Mouse (Mus musculus) ES-E14 (cell line): ENCODE data around the gene Psma5. TPM values are rescaled to one million over a fixed set of nuclear protein-coding genes. Genes with fewer than 3 reads are reported as not detected.
A peak's percentile ranks its signal among the peaks of the same experiment; 100 is the strongest.

Experiments used
- DNase-seq: peaks from one replicate; pipeline ENCODE4 v3.0.0-alpha.2; 2013; ENCODE audit warnings: low read depth, low spot score
- H3K27ac ChIP-seq: 2 replicates; pipeline ENCODE4 v1.5.1; 2012; ENCODE audit warnings: low read depth, mild to moderate bottlenecking, low read length, moderate library complexity, mixed read lengths; ENCODE audit not compliant: poor library complexity, insufficient read depth, severe bottlenecking
- H3K36me3 ChIP-seq: 2 replicates; pipeline ENCODE4 v1.6.1; 2012; ENCODE audit warnings: mild to moderate bottlenecking, low read length, moderate library complexity, mixed read lengths; ENCODE audit not compliant: control insufficient read depth, poor library complexity, insufficient read depth, severe bottlenecking
- H3K4me1 ChIP-seq, 2 experiments: fragments of 150-350 bp in 1 of 2; sonication (generic) in 1 of 2; 2 replicates each; pipeline ENCODE4 v1.6.1; 2012; ENCODE audit warnings: low read length in 2 of 2, mild to moderate bottlenecking in 1 of 2, mixed read lengths in 1 of 2; ENCODE audit not compliant: control insufficient read depth in 2 of 2, insufficient read depth in 2 of 2, poor library complexity in 1 of 2
- H3K4me3 ChIP-seq, 2 experiments: fragments of 150-350 bp in 1 of 2; sonication (generic) in 1 of 2; 2 replicates each; pipeline ENCODE4 v1.5.1; 2012; ENCODE audit warnings: low read length in 2 of 2, low read depth in 1 of 2, mild to moderate bottlenecking in 1 of 2, mixed read lengths in 1 of 2; ENCODE audit not compliant: insufficient read depth in 1 of 2, poor library complexity in 1 of 2, severe bottlenecking in 1 of 2
- H3K9ac ChIP-seq: 2 replicates; pipeline ENCODE4 v1.6.1; 2012; ENCODE audit warnings: low read depth, mild to moderate bottlenecking, low read length, mixed read lengths; ENCODE audit not compliant: poor library complexity, insufficient read depth, severe bottlenecking
- H3K9me3 ChIP-seq: fragments of 150-350 bp; sonication (generic); 2 replicates; pipeline ENCODE4 v1.6.1; 2012; ENCODE audit warnings: low read depth, mild to moderate bottlenecking, low read length; ENCODE audit not compliant: control insufficient read depth, insufficient read depth
- CHD2 ChIP-seq: IDR thresholded peaks from 2 replicates; pipeline ENCODE4 v1.6.1; 2014; ENCODE audit warnings: mild to moderate bottlenecking, low read depth, low read length, inconsistent platforms
- HCFC1 ChIP-seq: IDR thresholded peaks from 2 replicates; pipeline ENCODE4 v1.6.1; 2012; ENCODE audit warnings: low read length, inconsistent platforms, borderline replicate concordance; ENCODE audit not compliant: insufficient read depth
- MAFK ChIP-seq: IDR thresholded peaks from 2 replicates; pipeline ENCODE4 v1.6.1; 2014; ENCODE audit warnings: mild to moderate bottlenecking, low read depth, low read length, inconsistent platforms; ENCODE audit not compliant: insufficient read depth
- ZC3H11A ChIP-seq: IDR thresholded peaks from 2 replicates; pipeline ENCODE4 v1.6.1; 2012; ENCODE audit warnings: low read depth, mild to moderate bottlenecking, inconsistent platforms, low read length, borderline replicate concordance
- ZNF384 ChIP-seq: IDR thresholded peaks from 2 replicates; pipeline ENCODE4 v1.6.1; 2012; ENCODE audit warnings: low read depth, low read length, inconsistent platforms
- in situ Hi-C, 2 experiments: fragments of 600-800 bp; cut with MboI; formaldehyde crosslinking; loops; one replicate each; pipeline ENCODE4 v1.15.1; 2025; ENCODE audit warnings: low sequenced_read_pairs in 2 of 2, inconsistent platforms in 1 of 2; ENCODE audit not compliant: unreplicated experiment in 2 of 2
- total RNA-seq: library from RNA; depleted of rRNA; stranded (reverse); fragments of 300-350 nt; gene quantifications from 2 replicates; pipeline ENCODE4 v1.2.3, GENCODE M21; 2012

Psma5 gene
- total RNA-seq, 1 experiment: 248 TPM

DNA sequence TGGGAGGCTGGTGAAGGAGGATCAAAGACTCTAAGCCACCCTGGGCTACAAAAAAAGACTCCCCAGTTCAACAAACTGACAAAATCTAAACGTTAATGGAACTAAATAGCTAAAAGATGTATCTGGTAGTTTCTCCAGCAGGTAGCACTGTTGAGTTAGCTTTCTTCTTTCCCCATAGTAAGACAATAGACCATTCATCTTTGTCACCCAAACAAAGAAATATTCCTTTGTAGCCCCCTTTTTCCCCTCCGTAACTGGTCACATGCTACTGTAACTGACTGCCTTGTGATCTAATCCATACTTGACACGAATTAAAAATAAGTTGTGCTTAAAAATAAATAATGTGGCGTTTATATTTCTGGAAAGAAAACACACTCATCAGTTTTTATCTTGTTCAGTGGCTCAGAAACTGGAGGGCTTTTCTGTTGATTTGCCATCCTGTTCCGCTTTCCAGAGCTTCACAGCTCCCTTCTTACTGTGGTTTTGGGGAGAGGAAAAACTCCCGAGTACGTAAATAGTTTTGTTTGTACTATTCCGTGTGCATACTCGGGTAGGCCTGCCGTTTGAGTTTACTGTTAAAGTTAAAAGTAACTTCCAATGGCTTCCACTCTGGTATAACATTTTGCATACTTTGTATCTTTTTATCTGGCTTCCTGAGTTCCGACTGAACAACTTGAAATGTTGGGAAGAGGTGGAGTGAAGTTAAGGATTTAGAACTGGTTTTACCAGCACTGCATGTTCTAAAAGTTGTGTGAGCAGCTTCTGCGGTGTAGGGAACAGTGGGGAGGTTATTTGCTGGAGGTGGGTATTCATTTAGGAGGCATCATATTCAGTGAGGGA, 25.9 kb downstream of the Psma5 start:
- DNase-seq: peak; percentile 33
- in situ Hi-C loops: no loop called here
- Histone ChIP-seq H3K9ac (no peak overlapping the region), H3K27ac (no peak overlapping the region), H3K9me3 (no peaks in the 10 kb centered on the region), H3K4me1 (no peaks in the 10 kb centered on the region; a peak in 1 of 4 replicates), H3K36me3 (0 out of 2 replicates have a peak, but pooled peaks cover 2% of the 10 kb centered on the region), H3K4me3 (peak overlapping the region in 1 of 2 experiments; percentile 69; a peak in 1 of 4 replicates)
- TF ChIP-seq CHD2 (no peak), ZC3H11A (no peak)

DNA sequence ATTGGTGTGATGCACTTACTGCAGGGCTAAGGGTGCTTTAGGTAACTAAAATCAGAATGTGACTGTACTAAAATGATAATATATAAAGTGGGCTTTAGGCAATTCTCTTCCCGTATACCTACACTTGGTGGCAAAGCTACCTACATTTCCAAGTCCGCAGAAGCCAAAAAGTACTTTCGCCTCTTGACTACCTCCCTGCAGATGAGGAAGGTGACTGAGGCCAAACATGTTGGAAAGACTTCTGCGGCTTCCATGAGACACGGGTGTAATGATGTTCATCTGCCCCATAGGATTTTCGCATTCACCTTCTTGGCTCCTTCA, 26.5 kb downstream of the Psma5 start:
- no peak for DNase-seq
- peak overlapping the region; percentile 61 for H3K9ac ChIP-seq
- no peaks in the 10 kb centered on the region for H3K9me3 ChIP-seq
- peak overlapping the region; percentile 69 to 95 for H3K4me3 ChIP-seq
- TF ChIP-seq ZC3H11A (no peak), CHD2 (no peak), HCFC1 (no peak), ZNF384 (no peak), MAFK (no peak)
- in situ Hi-C loops: no loop called here
- no peaks in the 10 kb centered on the region for H3K36me3 ChIP-seq
- H3K27ac ChIP-seq: no peak overlapping the region; the same call in 1 of the 2 replicates
- no peaks in the 10 kb centered on the region; a peak in 1 of 4 replicates for H3K4me1 ChIP-seq

DNA sequence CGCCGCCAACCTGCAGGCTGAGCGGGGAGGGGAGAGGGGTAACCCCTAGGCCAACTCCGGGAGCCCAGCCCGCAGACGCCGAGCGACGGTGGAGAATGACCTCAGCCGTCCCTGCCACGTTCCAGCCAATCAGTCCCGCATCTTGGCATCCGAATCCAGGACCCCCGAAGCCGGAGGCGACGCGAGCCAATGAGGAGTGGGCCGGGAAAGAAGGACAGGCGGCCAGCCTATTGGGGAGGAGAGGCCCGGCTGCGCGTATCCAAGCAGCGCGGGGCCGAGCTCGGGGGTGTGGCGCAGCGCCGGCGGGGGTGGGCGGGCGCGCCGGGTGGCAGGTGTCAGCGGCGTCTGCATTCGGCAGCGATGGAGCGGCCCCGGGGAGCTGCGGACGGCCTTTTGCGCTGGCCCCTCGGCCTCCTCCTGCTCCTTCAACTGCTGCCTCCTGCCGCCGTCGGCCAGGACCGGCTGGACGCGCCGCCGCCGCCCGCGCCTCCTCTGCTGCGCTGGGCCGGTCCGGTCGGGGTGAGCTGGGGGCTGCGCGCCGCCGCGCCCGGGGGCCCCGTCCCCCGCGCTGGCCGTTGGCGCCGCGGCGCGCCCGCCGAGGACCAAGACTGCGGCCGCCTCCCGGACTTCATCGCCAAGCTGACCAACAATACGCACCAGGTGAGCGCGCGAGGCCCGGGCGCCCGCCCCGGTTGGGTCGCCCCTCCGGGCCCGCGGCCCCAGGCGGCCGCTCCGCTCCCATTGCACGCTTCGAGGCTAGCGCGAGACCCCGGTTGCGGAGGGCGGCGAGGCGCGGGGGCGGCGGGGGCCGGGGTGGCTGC, 27.3 kb downstream of the Psma5 start, which contains the start of gene Sort1:
TSS of gene Sort1 (plus strand) at position 302 of the 821 bp plus-strand sequence.
- no peak within 1 kb of the TSS; the same call in 1 of the 2 replicates for H3K27ac ChIP-seq
- in situ Hi-C loops: no loop called here
- no peaks in the 10 kb centered on the region for H3K9me3 ChIP-seq
- H3K9ac ChIP-seq: peak within 1 kb of the TSS; percentile 75
- no peaks in the 10 kb centered on the region for H3K36me3 ChIP-seq
- peak; percentile 86 for DNase-seq
- H3K4me1 ChIP-seq: peaks cover 0 to 4% of the 10 kb centered on the region in 2 experiments; a peak in 2 of 4 replicates
- TF ChIP-seq MAFK (no peak), CHD2 (peak; percentile 73; the same call in 1 of the 2 replicates), ZNF384 (no peak), HCFC1 (peak; percentile 27; the same call in 1 of the 2 replicates)
- H3K4me3 ChIP-seq: peak within 1 kb of the TSS; percentile 69 to 95

DNA sequence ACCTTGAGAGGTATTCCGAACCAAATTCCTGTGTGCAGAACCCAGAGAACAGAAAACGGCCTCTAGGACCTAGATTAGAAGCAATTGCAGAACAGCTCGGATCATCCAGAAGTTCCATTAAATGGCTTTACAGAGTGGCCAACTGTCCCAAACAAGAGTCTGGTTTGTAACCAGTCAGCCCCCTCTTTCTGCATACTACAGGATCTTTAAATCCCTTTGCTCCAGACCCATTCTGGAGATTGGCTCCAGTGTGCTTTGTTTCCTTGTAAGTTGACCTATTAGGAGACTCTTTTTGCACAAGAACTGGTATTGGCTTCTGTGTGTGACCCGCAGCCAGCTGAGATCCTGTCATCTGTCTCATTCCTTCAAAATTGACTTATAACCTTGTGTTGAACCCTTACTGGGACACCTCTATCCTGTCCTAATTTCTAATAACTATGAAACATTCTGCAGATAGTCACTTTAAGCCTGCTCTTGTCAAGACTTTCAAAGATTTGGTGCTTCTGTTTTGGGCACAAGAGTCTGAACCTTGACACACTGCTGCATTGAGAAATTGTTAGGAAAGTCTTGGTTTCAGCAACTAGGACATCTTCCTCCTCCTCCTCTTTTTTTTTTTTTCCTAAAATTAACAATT, 28.5 kb downstream of the Psma5 start:
- in situ Hi-C loops: no loop called here
- H3K27ac ChIP-seq: no peak overlapping the region
- no peaks in the 10 kb centered on the region for H3K36me3 ChIP-seq
- peaks cover 0 to 4% of the 10 kb centered on the region in 2 experiments; a peak in 2 of 4 replicates for H3K4me1 ChIP-seq
- no peak overlapping the region; a peak in 1 of 4 replicates for H3K4me3 ChIP-seq
- TF ChIP-seq MAFK (no peak), CHD2 (no peak), ZNF384 (no peak), ZC3H11A (no peak), HCFC1 (no peak)
- no peak overlapping the region for H3K9ac ChIP-seq
- DNase-seq: no peak
- no peaks in the 10 kb centered on the region for H3K9me3 ChIP-seq
